Mouse (Mus musculus) liver, embryonic 14.5 days (tissue): ENCODE data around the gene Gng2. TPM values are rescaled to one million over a fixed set of nuclear protein-coding genes. Genes with fewer than 3 reads are reported as not detected.

Source experiments
- ATAC-seq: fragments of 200-750 bp; cut with Nextera tagmentation; 2 replicates; pipeline ENCODE4 v1.8.0; 2017; ENCODE audit warnings: moderate number of reproducible peaks, mild to moderate bottlenecking, moderate library complexity; ENCODE audit not compliant: insufficient read depth
- DNase-seq, 3 experiments: peaks; one replicate each; pipeline ENCODE4 v3.0.0-alpha.2; 2012 to 2013; ENCODE audit warnings: low read depth in 3 of 3, low spot score in 3 of 3
- H3K27ac ChIP-seq: fragments of 300-500 bp; sonication (generic); 2 replicates; pipeline ENCODE4 v1.5.1; 2014; ENCODE audit warnings: moderate library complexity, mild to moderate bottlenecking, control low read depth, inconsistent platforms
- H3K27me3 ChIP-seq: fragments of 300-500 bp; sonication (generic); 2 replicates; pipeline ENCODE4 v1.6.1; 2014; ENCODE audit warnings: mild to moderate bottlenecking, low read length, moderate library complexity; ENCODE audit not compliant: control insufficient read depth, insufficient read depth
- H3K36me3 ChIP-seq: fragments of 300-500 bp; sonication (generic); replicated peaks from 2 replicates; pipeline ENCODE4 v1.6.1; 2014; ENCODE audit warnings: low read depth; ENCODE audit not compliant: control insufficient read depth, insufficient read depth
- H3K4me1 ChIP-seq, 2 experiments: fragments of 200-500 bp in 1 of 2; fragments of 300-500 bp in 1 of 2; sonication (generic) in 1 of 2; replicated peaks; 2 replicates each; pipeline ENCODE4 v1.6.1; 2012 to 2014; ENCODE audit warnings: antibody characterized with exemption in 1 of 2, inconsistent platforms in 1 of 2, low read length in 1 of 2; ENCODE audit not compliant: control insufficient read depth in 2 of 2, insufficient read depth in 2 of 2
- H3K4me2 ChIP-seq: fragments of 300-500 bp; sonication (generic); 2 replicates; pipeline ENCODE4 v1.6.1; 2014; ENCODE audit warnings: low read depth, mild to moderate bottlenecking, control low read depth, moderate library complexity
- H3K4me3 ChIP-seq, 2 experiments: fragments of 200-500 bp in 1 of 2; fragments of 300-500 bp in 1 of 2; sonication (generic) in 1 of 2; 2 replicates each; pipeline ENCODE4 v1.5.1; 2012 to 2014; ENCODE audit warnings: low read depth in 2 of 2, low read length in 2 of 2, mild to moderate bottlenecking in 2 of 2, control low read depth in 1 of 2, inconsistent platforms in 1 of 2, moderate library complexity in 1 of 2; ENCODE audit not compliant: insufficient read depth in 1 of 2
- H3K9ac ChIP-seq: fragments of 300-500 bp; sonication (generic); replicated peaks from 2 replicates; pipeline ENCODE4 v1.6.1; 2014; ENCODE audit warnings: mild to moderate bottlenecking, control low read depth, moderate library complexity
- H3K9me3 ChIP-seq: fragments of 300-500 bp; sonication (generic); 2 replicates; pipeline ENCODE4 v1.6.1; 2016; ENCODE audit warnings: low read length, mixed read lengths; ENCODE audit not compliant: control insufficient read depth
- CTCF ChIP-seq: IDR thresholded peaks from 2 replicates; pipeline ENCODE4 v1.5.1; 2016; ENCODE audit warnings: antibody characterized with exemption, low read depth, control low read depth
- EP300 ChIP-seq: IDR thresholded peaks from 2 replicates; pipeline ENCODE4 v1.6.1; 2016; ENCODE audit warnings: antibody characterized with exemption, low read depth
- WGBS: fragments of 180-500 bp; shearing (Covaris S2); extraction: QIAGEN DNeasy Blood & Tissue Kit; methylation state at CpG from one replicate; pipeline ENCODE4 v1.1.7; 2014; ENCODE audit not compliant: insufficient replicate concordance; 5-methylcytosine and 5-hydroxymethylcytosine counted together
- polyA plus RNA-seq, 2 experiments: library from polyadenylated mRNA; depleted of rRNA in 1 of 2; stranded (reverse) in 1 of 2; unstranded in 1 of 2; fragments of >200 nt; fragmentation: Nextera tagmentation in 1 of 2; extraction: Ambion mirVana in 1 of 2; gene quantifications; 2 replicates each; pipeline versions ENCODE4 v1.2.1 to v1.2.3; 2012 to 2014

Gene Gng2
- polyA plus RNA-seq, 2 experiments, result 5.2 to 8.7 TPM

GRCm38 (mm10) chr14:19968321-19969010 lies 9.0 kb downstream of the Gng2 start:
- no peak overlapping the region for H3K4me2 ChIP-seq
- DNase-seq (no peak), ATAC-seq (no peak)
- H3K27ac ChIP-seq, result no peak overlapping the region
- H3K9me3 ChIP-seq, result no peaks in the 10 kb centered on the region
- TF ChIP-seq CTCF (no peak), EP300 (no peak)
- no peaks in the 10 kb centered on the region for H3K27me3 ChIP-seq
- H3K4me1 ChIP-seq, result peaks cover 0 to 14% of the 10 kb centered on the region in 2 experiments; a peak in 2 of 4 replicates
- 39% methylated on average over 7 of the region's 7 CpGs for WGBS
- no peak overlapping the region for H3K9ac ChIP-seq
- H3K36me3 ChIP-seq, result no peaks in the 10 kb centered on the region
- H3K4me3 ChIP-seq, result no peak overlapping the region

GRCm38 (mm10) chr14:19967482-19967881 lies 9.9 kb downstream of the Gng2 start:
- no peak overlapping the region for H3K27ac ChIP-seq
- TF ChIP-seq CTCF (no peak), EP300 (no peak)
- no peak overlapping the region for H3K9ac ChIP-seq
- no peak for ATAC-seq
- no peak for DNase-seq
- 71% methylated on average over 8 of the region's 8 CpGs for WGBS
- no peak overlapping the region for H3K4me3 ChIP-seq
- no peaks in the 10 kb centered on the region for H3K9me3 ChIP-seq
- no peak overlapping the region for H3K4me2 ChIP-seq
- H3K27me3 ChIP-seq, result no peaks in the 10 kb centered on the region
- no peaks in the 10 kb centered on the region for H3K36me3 ChIP-seq
- H3K4me1 ChIP-seq, result peaks cover 0 to 14% of the 10 kb centered on the region in 2 experiments; a peak in 2 of 4 replicates

GRCm38 (mm10) chr14:19963961-19964505 lies 13.4 kb downstream of the Gng2 start:
- Histone ChIP-seq H3K9ac (no peak overlapping the region), H3K36me3 (no peaks in the 10 kb centered on the region), H3K4me3 (no peak overlapping the region), H3K27me3 (no peaks in the 10 kb centered on the region), H3K9me3 (no peaks in the 10 kb centered on the region), H3K4me1 (peaks cover 0 to 4% of the 10 kb centered on the region in 2 experiments; a peak in 1 of 4 replicates), H3K4me2 (no peak overlapping the region), H3K27ac (no peak overlapping the region)
- TF ChIP-seq EP300 (no peak), CTCF (no peak)
- WGBS, result 65% methylated on average over 5 of the region's 5 CpGs
- DNase-seq, result no peak
- no peak for ATAC-seq

- WGBS, result 50% methylated on average over 15 of the region's 15 CpGs
- no peak for ATAC-seq
- Histone ChIP-seq H3K9me3 (no peaks in the 10 kb centered on the region), H3K36me3 (no peaks in the 10 kb centered on the region), H3K27ac (no peak overlapping the region), H3K4me2 (no peak overlapping the region), H3K27me3 (no peaks in the 10 kb centered on the region), H3K4me1 (no peaks in the 10 kb centered on the region), H3K9ac (no peak overlapping the region), H3K4me3 (no peak overlapping the region)
- DNase-seq, result no peak
- TF ChIP-seq CTCF (no peak), EP300 (no peak)
Observed at GRCm38 (mm10) chr14:19961924-19962915, 15.2 kb downstream of the Gng2 start.
